Mouse (Mus musculus): ENCODE data around the gene Tmem151b. TPM values are rescaled to one million over a fixed set of nuclear protein-coding genes. Genes with fewer than 3 reads are reported as not detected.
A peak's percentile ranks its signal among the peaks of the same experiment; 100 is the strongest.

Gene Tmem151b
- 5.8 and 8.3 TPM in 2 replicates for polyA plus RNA-seq (2016; fragmentation: Nextera tagmentation; extraction: Ambion mirVana)

GRCm38 (mm10) chr17:45549617-45550181 is at the start of gene Tmem151b:
Tmem151b (minus strand) TSS chr17:45549677.
- WGBS, result under 1% methylated on average over 27 of the region's 29 CpGs
- peak within 1 kb of the TSS; percentile 95 for H3K4me3 ChIP-seq
- peaks cover 69% of the 10 kb centered on the region for H3K27me3 ChIP-seq (replicated peaks; ENCODE audit: low read depth, poor library complexity, severe bottlenecking)
- DNase-seq (ENCODE audit: low spot score), result peak; percentile 88
- peaks cover 14% of the 10 kb centered on the region for H3K36me3 ChIP-seq (replicated peaks)
- H3K9me3 ChIP-seq, result no peaks in the 10 kb centered on the region
- H3K4me1 ChIP-seq, result peaks cover 55% of the 10 kb centered on the region
- peak within 1 kb of the TSS; percentile 98 for H3K27ac ChIP-seq (replicated peaks)

DNA sequence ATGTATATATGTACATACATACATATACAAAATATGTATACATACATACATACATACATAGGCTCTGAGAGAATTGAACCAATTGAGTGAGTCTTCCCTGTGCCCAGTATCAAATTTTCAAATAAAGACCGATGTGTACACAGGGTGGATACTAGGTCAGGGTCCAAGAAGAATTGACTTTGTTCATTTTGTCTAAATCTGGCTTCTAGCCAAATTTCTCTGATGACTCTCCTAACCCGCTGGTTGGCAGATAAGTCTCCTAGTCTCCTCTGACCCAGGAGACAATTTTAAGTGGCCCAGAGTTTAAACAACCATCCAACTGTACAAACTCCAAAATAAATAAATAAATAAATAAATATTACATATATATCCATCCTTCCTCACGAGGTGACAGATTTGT is 49.4 kb upstream of the Tmem151b start:
- Histone ChIP-seq H3K27ac (replicated peaks) (no peak overlapping the region), H3K9me3 (no peaks in the 10 kb centered on the region), H3K27me3 (replicated peaks; ENCODE audit: low read depth, poor library complexity, severe bottlenecking) (peaks cover 99% of the 10 kb centered on the region), H3K4me1 (peaks cover 84% of the 10 kb centered on the region), H3K36me3 (replicated peaks) (no peaks in the 10 kb centered on the region), H3K4me3 (peak overlapping the region; percentile 58)
- WGBS, result 56% methylated on average over 3 of the region's 3 CpGs
- DNase-seq (ENCODE audit: low spot score), result no peak

DNA sequence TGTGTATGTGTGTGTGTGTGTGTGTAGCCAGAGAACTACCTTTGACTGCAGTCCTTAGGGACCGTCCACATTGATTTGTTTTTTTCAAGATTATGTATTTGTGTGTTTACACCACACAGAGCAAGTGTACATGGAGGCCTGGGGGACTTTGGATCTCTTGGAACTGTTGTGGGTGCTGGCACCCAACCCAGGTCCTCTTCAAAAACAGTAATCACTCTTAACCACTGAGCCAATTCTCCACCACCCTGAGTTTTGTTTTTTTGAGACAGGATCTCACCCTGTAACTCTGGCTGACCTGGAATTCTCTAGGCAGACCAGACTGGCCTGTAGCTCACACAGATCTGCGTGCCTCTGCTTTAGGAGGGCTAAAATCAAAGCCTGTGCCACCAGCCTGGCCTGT is 48.9 kb upstream of the Tmem151b start:
- DNase-seq (ENCODE audit: low spot score), result no peak
- no peak overlapping the region for H3K4me3 ChIP-seq
- H3K4me1 ChIP-seq, result peaks cover 89% of the 10 kb centered on the region
- H3K27me3 ChIP-seq (replicated peaks; ENCODE audit: low read depth, poor library complexity, severe bottlenecking), result peaks cover 99% of the 10 kb centered on the region
- no peak overlapping the region for H3K27ac ChIP-seq (replicated peaks)
- H3K36me3 ChIP-seq (replicated peaks), result no peaks in the 10 kb centered on the region
- 92% methylated on average over 2 of the region's 2 CpGs for WGBS
- no peaks in the 10 kb centered on the region for H3K9me3 ChIP-seq

DNA sequence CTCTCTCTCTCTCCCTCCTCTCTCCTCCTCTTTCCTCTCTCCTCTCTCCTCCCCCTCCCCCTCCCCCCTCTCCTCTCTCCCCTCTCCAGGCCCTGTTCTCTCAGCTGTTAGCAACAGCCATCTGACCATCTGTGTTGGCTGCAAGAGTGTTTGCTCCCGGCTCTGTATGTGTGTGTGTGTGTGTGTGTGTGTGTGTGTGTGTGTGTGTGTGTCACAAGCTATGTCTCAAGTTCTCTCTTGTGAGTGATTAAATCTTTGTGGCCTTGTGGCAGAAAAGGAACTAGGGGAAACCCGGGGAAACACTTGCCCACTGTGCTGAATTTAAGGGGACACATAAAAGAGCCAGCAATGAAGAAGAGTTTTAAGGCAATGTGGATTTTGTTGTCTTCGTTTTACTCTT is 48.3 kb upstream of the Tmem151b start:
- 40% methylated on average over 3 of the region's 3 CpGs for WGBS
- H3K4me3 ChIP-seq, result no peak overlapping the region
- no peaks in the 10 kb centered on the region for H3K9me3 ChIP-seq
- peaks cover 95% of the 10 kb centered on the region for H3K4me1 ChIP-seq
- DNase-seq (ENCODE audit: low spot score), result peak; percentile 62
- peaks cover 99% of the 10 kb centered on the region for H3K27me3 ChIP-seq (replicated peaks; ENCODE audit: low read depth, poor library complexity, severe bottlenecking)
- H3K27ac ChIP-seq (replicated peaks), result no peak overlapping the region
- H3K36me3 ChIP-seq (replicated peaks), result no peaks in the 10 kb centered on the region

GRCm38 (mm10) chr17:45596631-45597396 is 47.3 kb upstream of the Tmem151b start:
- no peaks in the 10 kb centered on the region for H3K9me3 ChIP-seq
- peak; percentile 75 for DNase-seq (ENCODE audit: low spot score)
- peak overlapping the region; percentile 68; the same call in 1 of the 2 replicates for H3K4me3 ChIP-seq
- peak overlapping the region; percentile 15; the same call in 1 of the 2 replicates for H3K27ac ChIP-seq (replicated peaks)
- peaks cover 98% of the 10 kb centered on the region for H3K4me1 ChIP-seq
- H3K36me3 ChIP-seq (replicated peaks), result no peaks in the 10 kb centered on the region
- peaks cover 98% of the 10 kb centered on the region for H3K27me3 ChIP-seq (replicated peaks; ENCODE audit: low read depth, poor library complexity, severe bottlenecking)
- 25% methylated on average over 11 of the region's 11 CpGs for WGBS

- H3K27ac ChIP-seq (replicated peaks), result peak overlapping the region; percentile 79
- WGBS, result 3% methylated on average over 23 of the region's 23 CpGs
- peaks cover 90% of the 10 kb centered on the region for H3K27me3 ChIP-seq (replicated peaks; ENCODE audit: low read depth, poor library complexity, severe bottlenecking)
- no peaks in the 10 kb centered on the region for H3K36me3 ChIP-seq (replicated peaks)
- peak overlapping the region; percentile 68 for H3K4me3 ChIP-seq
- no peaks in the 10 kb centered on the region for H3K9me3 ChIP-seq
- H3K4me1 ChIP-seq, result peaks cover 98% of the 10 kb centered on the region
- DNase-seq (ENCODE audit: low spot score), result no peak
These were observed 46.4 kb upstream of the Tmem151b start for GRCm38 (mm10) chr17:45595736-45596390.

GRCm38 (mm10) chr17:45594881-45595735 is 45.6 kb upstream of the Tmem151b start:
- H3K27me3 ChIP-seq (replicated peaks; ENCODE audit: low read depth, poor library complexity, severe bottlenecking), result peaks cover 82% of the 10 kb centered on the region

DNA sequence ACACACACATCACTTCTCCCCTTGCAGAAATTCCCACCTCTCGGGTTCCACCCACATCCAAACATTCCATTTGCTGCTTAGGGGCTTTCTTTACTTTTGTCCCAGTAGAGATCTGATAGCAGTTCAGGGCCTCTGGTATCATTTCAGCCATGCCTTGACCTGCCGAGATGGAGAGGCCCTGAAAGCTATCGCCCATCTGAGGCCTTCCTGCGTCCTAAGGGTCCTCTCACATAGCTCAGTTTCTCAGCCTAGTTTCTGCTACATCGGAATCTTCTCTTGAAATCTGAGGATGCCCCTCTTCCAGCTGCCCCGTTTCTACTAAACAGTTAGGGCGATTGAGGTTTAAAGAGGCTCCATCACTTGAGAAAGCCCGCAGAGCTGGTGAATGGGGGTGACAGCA is 44.7 kb upstream of the Tmem151b start:
- Histone ChIP-seq H3K27ac (replicated peaks) (peak overlapping the region; percentile 79), H3K9me3 (no peaks in the 10 kb centered on the region), H3K4me3 (peak overlapping the region; percentile 68), H3K4me1 (peaks cover 92% of the 10 kb centered on the region), H3K36me3 (replicated peaks) (peaks cover 10% of the 10 kb centered on the region), H3K27me3 (replicated peaks; ENCODE audit: low read depth, poor library complexity, severe bottlenecking) (peaks cover 73% of the 10 kb centered on the region)
- 39% methylated on average over 8 of the region's 8 CpGs for WGBS
- no peak for DNase-seq (ENCODE audit: low spot score)

More at GRCm38 (mm10) chr17:45594881-45595735, 45.6 kb upstream of the Tmem151b start:
- Histone ChIP-seq H3K9me3 (no peaks in the 10 kb centered on the region), H3K36me3 (replicated peaks) (peaks cover under 1% of the 10 kb centered on the region; the same call in 1 of the 2 replicates), H3K4me1 (peaks cover 98% of the 10 kb centered on the region), H3K4me3 (peak overlapping the region; percentile 68), H3K27ac (replicated peaks) (peak overlapping the region; percentile 79)
- peak; percentile 86 for DNase-seq (ENCODE audit: low spot score)
- 1% methylated on average over 58 of the region's 58 CpGs for WGBS

DNA sequence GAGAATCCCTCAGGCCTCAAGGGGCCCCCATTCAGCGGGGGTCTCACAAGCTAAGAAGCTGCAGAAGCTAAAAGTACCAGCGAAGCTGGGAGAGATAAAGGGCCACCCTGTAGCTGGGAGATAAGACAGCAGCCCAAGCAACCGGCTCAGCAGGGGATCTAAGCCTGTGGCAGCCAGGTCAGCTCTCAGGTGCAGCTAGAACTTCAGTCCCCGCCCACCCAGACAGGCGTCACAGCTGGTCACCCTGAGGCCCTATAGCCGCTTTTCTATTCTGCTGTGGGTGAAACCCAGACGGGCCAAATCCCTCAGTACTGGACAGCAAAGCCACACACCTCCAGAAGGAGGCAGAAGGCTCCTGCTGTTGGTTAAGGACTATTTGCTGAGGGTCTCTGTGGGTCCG is 44.0 kb upstream of the Tmem151b start:
- no peak for DNase-seq (ENCODE audit: low spot score)
- Histone ChIP-seq H3K4me1 (peaks cover 86% of the 10 kb centered on the region), H3K9me3 (no peaks in the 10 kb centered on the region), H3K27ac (replicated peaks) (peak overlapping the region; percentile 53; the same call in 1 of the 2 replicates), H3K36me3 (replicated peaks) (peaks cover 17% of the 10 kb centered on the region), H3K27me3 (replicated peaks; ENCODE audit: low read depth, poor library complexity, severe bottlenecking) (peaks cover 66% of the 10 kb centered on the region), H3K4me3 (peak overlapping the region; percentile 68)
- WGBS, result 11% methylated on average over 8 of the region's 8 CpGs

GRCm38 (mm10) chr17:45592606-45593431 is 43.3 kb upstream of the Tmem151b start:
- WGBS, result 42% methylated on average over 8 of the region's 8 CpGs
- H3K9me3 ChIP-seq, result no peaks in the 10 kb centered on the region
- peaks cover 79% of the 10 kb centered on the region for H3K4me1 ChIP-seq
- peak overlapping the region; percentile 68 for H3K4me3 ChIP-seq
- no peak for DNase-seq (ENCODE audit: low spot score)
- H3K27me3 ChIP-seq (replicated peaks; ENCODE audit: low read depth, poor library complexity, severe bottlenecking), result peaks cover 59% of the 10 kb centered on the region
- H3K27ac ChIP-seq (replicated peaks), result peak overlapping the region; percentile 53
- H3K36me3 ChIP-seq (replicated peaks), result peaks cover 23% of the 10 kb centered on the region

Measured in embryonic facial prominence, embryonic 10.5 days (tissue).